Mouse (Mus musculus) MEL (cell line): ENCODE measurements around the gene Gpr61. TPM values are rescaled to one million over a fixed set of nuclear protein-coding genes. Genes with fewer than 3 reads are reported as not detected.

Experiments
- DNase-seq: peaks from one replicate; pipeline ENCODE4 v3.0.0; 2011; ENCODE audit warnings: low read depth, low spot score
- H3K27ac ChIP-seq: 2 replicates; pipeline ENCODE4 v1.5.1; 2012; ENCODE audit warnings: low read depth, mild to moderate bottlenecking, control low read depth, low read length, moderate library complexity; ENCODE audit not compliant: control insufficient read depth
- H3K27me3 ChIP-seq, 2 experiments: fragments of 150-350 bp in 1 of 2; sonication (generic) in 1 of 2; 2 replicates each; pipeline ENCODE4 v1.6.1; 2012; ENCODE audit warnings: low read length in 2 of 2, mild to moderate bottlenecking in 2 of 2, improper control_type of control experiment in 1 of 2, moderate library complexity in 1 of 2; ENCODE audit not compliant: insufficient read depth in 2 of 2, control insufficient read depth in 1 of 2
- H3K36me3 ChIP-seq, 2 experiments: 2 replicates each; pipeline ENCODE4 v1.6.1; 2012 to 2014; ENCODE audit warnings: low read length in 2 of 2, improper control_type of control experiment in 1 of 2, inconsistent platforms in 1 of 2, mild to moderate bottlenecking in 1 of 2; ENCODE audit not compliant: insufficient read depth in 2 of 2, control insufficient read depth in 1 of 2
- H3K4me1 ChIP-seq, 2 experiments: fragments of 150-350 bp in 1 of 2; sonication (generic) in 1 of 2; 2 replicates each; pipeline ENCODE4 v1.6.1; 2012; ENCODE audit warnings: low read length in 2 of 2, improper control_type of control experiment in 1 of 2, mild to moderate bottlenecking in 1 of 2; ENCODE audit not compliant: insufficient read depth in 2 of 2, control insufficient read depth in 1 of 2
- H3K4me3 ChIP-seq, 2 experiments: fragments of 150-350 bp in 1 of 2; sonication (generic) in 1 of 2; 2 replicates each; pipeline ENCODE4 v1.5.1; 2012; ENCODE audit warnings: low read depth in 2 of 2, low read length in 2 of 2, mild to moderate bottlenecking in 2 of 2, moderate library complexity in 2 of 2, control low read depth in 1 of 2, improper control_type of control experiment in 1 of 2; ENCODE audit not compliant: control insufficient read depth in 1 of 2, insufficient read depth in 1 of 2
- H3K79me2 ChIP-seq: 2 replicates; pipeline ENCODE4 v1.6.1; 2012; ENCODE audit warnings: mild to moderate bottlenecking, low read length, moderate library complexity; ENCODE audit not compliant: control insufficient read depth, poor library complexity, insufficient read depth
- H3K9ac ChIP-seq: 2 replicates; pipeline ENCODE4 v1.6.1; 2012; ENCODE audit warnings: low read depth, mild to moderate bottlenecking, control low read depth, low read length, moderate library complexity; ENCODE audit not compliant: control insufficient read depth, poor library complexity, severe bottlenecking
- H3K9me3 ChIP-seq: fragments of 150-350 bp; sonication (generic); replicated peaks from 2 replicates; pipeline ENCODE4 v1.6.1; 2012; ENCODE audit warnings: mild to moderate bottlenecking, low read length, improper control_type of control experiment, moderate library complexity; ENCODE audit not compliant: insufficient read depth
- BHLHE40 ChIP-seq: IDR thresholded peaks from 2 replicates; pipeline ENCODE4 v1.6.1; 2012; ENCODE audit warnings: low read depth, mild to moderate bottlenecking, inconsistent platforms, low read length, improper control_type of control experiment, borderline replicate concordance
- CHD2 ChIP-seq: IDR thresholded peaks from 2 replicates; pipeline ENCODE4 v1.6.1; 2011; ENCODE audit warnings: low read length, improper control_type of control experiment
- ELF1 ChIP-seq: IDR thresholded peaks from 2 replicates; pipeline ENCODE4 v1.6.1; 2014; ENCODE audit warnings: low read depth, mild to moderate bottlenecking, inconsistent platforms, low read length, improper control_type of control experiment, moderate library complexity
- EP300 ChIP-seq, 2 experiments: IDR thresholded peaks; 2 replicates each; pipeline ENCODE4 v1.6.1; 2011; ENCODE audit warnings: improper control_type of control experiment in 2 of 2, low read length in 2 of 2, low read depth in 1 of 2, mild to moderate bottlenecking in 1 of 2
- ETS1 ChIP-seq: IDR thresholded peaks from 2 replicates; pipeline ENCODE4 v1.6.1; 2012; ENCODE audit warnings: low read depth, mild to moderate bottlenecking, inconsistent platforms, low read length, improper control_type of control experiment, moderate library complexity
- GABPA ChIP-seq: IDR thresholded peaks from 2 replicates; pipeline ENCODE4 v1.6.1; 2012; ENCODE audit warnings: low read depth, mild to moderate bottlenecking, inconsistent platforms, low read length, improper control_type of control experiment, moderate library complexity
- GATA1 ChIP-seq: IDR thresholded peaks from 2 replicates; pipeline ENCODE4 v1.6.1; 2011; ENCODE audit warnings: low read depth, low read length, improper control_type of control experiment
- MAZ ChIP-seq: IDR thresholded peaks from 2 replicates; pipeline ENCODE4 v1.6.1; 2012; ENCODE audit warnings: low read depth, mild to moderate bottlenecking, inconsistent platforms, low read length, improper control_type of control experiment
- MEF2A ChIP-seq: IDR thresholded peaks from 2 replicates; pipeline ENCODE4 v1.6.1; 2014; ENCODE audit warnings: low read depth, mild to moderate bottlenecking, inconsistent platforms, low read length, improper control_type of control experiment; ENCODE audit not compliant: poor library complexity, insufficient replicate concordance, severe bottlenecking; ENCODE audit errors: extremely low read depth
- MXI1 ChIP-seq: IDR thresholded peaks from 2 replicates; pipeline ENCODE4 v1.6.1; 2011; ENCODE audit warnings: mild to moderate bottlenecking, low read depth, low read length, improper control_type of control experiment
- MYB ChIP-seq: IDR thresholded peaks from 2 replicates; pipeline ENCODE4 v1.6.1; 2011; ENCODE audit warnings: mild to moderate bottlenecking, low read depth, low read length, improper control_type of control experiment
- MYC ChIP-seq: IDR thresholded peaks from 2 replicates; pipeline ENCODE4 v1.6.1; 2011; ENCODE audit warnings: low read depth, mild to moderate bottlenecking, low read length, improper control_type of control experiment, moderate library complexity
- NRF1 ChIP-seq: IDR thresholded peaks from 2 replicates; pipeline ENCODE4 v1.6.1; 2014; ENCODE audit warnings: low read depth, mild to moderate bottlenecking, inconsistent platforms, low read length, improper control_type of control experiment, moderate library complexity; ENCODE audit not compliant: poor library complexity, insufficient read depth, severe bottlenecking
- POLR2A ChIP-seq, 2 experiments: IDR thresholded peaks; 2 replicates each; pipeline ENCODE4 v1.6.1; 2011 to 2012; ENCODE audit warnings: low read length in 2 of 2, mild to moderate bottlenecking in 2 of 2, control low read depth in 1 of 2, improper control_type of control experiment in 1 of 2, low read depth in 1 of 2, moderate library complexity in 1 of 2; ENCODE audit not compliant: control insufficient read depth in 1 of 2, insufficient read depth in 1 of 2, poor library complexity in 1 of 2
- RAD21 ChIP-seq: IDR thresholded peaks from 2 replicates; pipeline ENCODE4 v1.6.1; 2011; ENCODE audit warnings: mild to moderate bottlenecking, low read depth, low read length, improper control_type of control experiment
- RCOR1 ChIP-seq: IDR thresholded peaks from 2 replicates; pipeline ENCODE4 v1.6.1; 2012; ENCODE audit warnings: low read depth, mild to moderate bottlenecking, inconsistent platforms, low read length, improper control_type of control experiment
- SIN3A ChIP-seq: IDR thresholded peaks from 2 replicates; pipeline ENCODE4 v1.6.1; 2012; ENCODE audit warnings: low read length, improper control_type of control experiment, inconsistent platforms
- TAL1 ChIP-seq: IDR thresholded peaks from 2 replicates; pipeline ENCODE4 v1.6.1; 2012; ENCODE audit warnings: mild to moderate bottlenecking, inconsistent platforms, low read length, moderate library complexity, mixed read lengths
- USF1 ChIP-seq: IDR thresholded peaks from 2 replicates; pipeline ENCODE4 v1.6.1; 2014; ENCODE audit warnings: low read depth, mild to moderate bottlenecking, inconsistent platforms, low read length, improper control_type of control experiment, moderate library complexity
- ZMIZ1 ChIP-seq: IDR thresholded peaks from 2 replicates; pipeline ENCODE4 v1.6.1; 2012; ENCODE audit warnings: low read depth, mild to moderate bottlenecking, inconsistent platforms, low read length, improper control_type of control experiment, moderate library complexity
- ZNF384 ChIP-seq: IDR thresholded peaks from 2 replicates; pipeline ENCODE4 v1.6.1; 2012; ENCODE audit warnings: low read depth, mild to moderate bottlenecking, inconsistent platforms, low read length, improper control_type of control experiment
- polyA plus RNA-seq, 2 experiments: library from polyadenylated mRNA; stranded (reverse) in 1 of 2; unstranded in 1 of 2; fragments of >175 nt in 1 of 2; fragments of >200 nt in 1 of 2; gene quantifications; 2 replicates each; pipeline versions ENCODE4 v1.2.1 to v1.2.4; 2012; ENCODE audit warnings: low replicate concordance in 2 of 2, low read depth in 1 of 2; ENCODE audit not compliant: insufficient read length in 2 of 2, insufficient read depth in 1 of 2, missing spikeins in 1 of 2
- total RNA-seq: library from RNA; depleted of rRNA; stranded (reverse); fragments of 300-350 nt; gene quantifications from 2 replicates; pipeline ENCODE4 v1.2.3, GENCODE M21; 2012

Gene Gpr61
- total and polyA plus RNA-seq, 3 experiments: 0.04 to 0.07 TPM; not detected in 1

GRCm38 (mm10) chr3:108113591-108114289 lies 40.9 kb downstream of the Gpr61 start:
- peaks cover 4 to 25% of the 10 kb centered on the region in 2 experiments for H3K36me3 ChIP-seq

GRCm38 (mm10) chr3:108112666-108113065 lies 42.0 kb downstream of the Gpr61 start:
- Histone ChIP-seq H3K4me1 (peaks cover 0 to 2% of the 10 kb centered on the region in 2 experiments; a peak in 2 of 4 replicates), H3K27ac (no peak overlapping the region), H3K9me3 (no peaks in the 10 kb centered on the region), H3K9ac (no peak overlapping the region), H3K79me2 (no peaks in the 10 kb centered on the region)
- no peak for DNase-seq
- TF ChIP-seq EP300 (IDR thresholded peaks at IDR 0.05; ENCODE audit: low read depth in 1 of 2, low read length in 2 of 2) (no peak), RCOR1 (no peak), GATA1 (0 out of 2 replicates have a peak, but pooled peaks have one; percentile 13)
- TF ChIP-seq, all 39 proteins: peak for 1
- H3K36me3 ChIP-seq: peaks cover 4 to 28% of the 10 kb centered on the region in 2 experiments
- H3K27me3 ChIP-seq: no peaks in the 10 kb centered on the region
- no peak overlapping the region for H3K4me3 ChIP-seq

More at GRCm38 (mm10) chr3:108113591-108114289, 40.9 kb downstream of the Gpr61 start:
- Histone ChIP-seq H3K79me2 (no peaks in the 10 kb centered on the region), H3K4me1 (peaks cover 0 to 2% of the 10 kb centered on the region in 2 experiments; a peak in 2 of 4 replicates), H3K9ac (no peak overlapping the region), H3K9me3 (no peaks in the 10 kb centered on the region), H3K27me3 (no peaks in the 10 kb centered on the region), H3K4me3 (no peak overlapping the region), H3K27ac (no peak overlapping the region)
- DNase-seq: no peak
- TF ChIP-seq MYB (no peak), ZMIZ1 (no peak), RAD21 (no peak)

GRCm38 (mm10) chr3:108112246-108112645 lies 42.4 kb downstream of the Gpr61 start:
- no peak overlapping the region for H3K27ac ChIP-seq
- H3K9me3 ChIP-seq: no peaks in the 10 kb centered on the region
- peaks cover 4 to 30% of the 10 kb centered on the region in 2 experiments for H3K36me3 ChIP-seq
- no peak for DNase-seq
- H3K9ac ChIP-seq: no peak overlapping the region
- H3K27me3 ChIP-seq: no peaks in the 10 kb centered on the region
- H3K79me2 ChIP-seq: no peaks in the 10 kb centered on the region
- no peak overlapping the region for H3K4me3 ChIP-seq
- TF ChIP-seq ELF1 (no peak), RAD21 (no peak), RCOR1 (no peak), USF1 (no peak), BHLHE40 (no peak), POLR2A (IDR thresholded peaks at IDR 0.05; ENCODE audit: control insufficient read depth in 1 of 2, insufficient read depth in 1 of 2, low read depth in 1 of 2, low read length in 2 of 2, poor library complexity in 1 of 2) (no peak), MEF2A (no peak), MAZ (no peak), TAL1 (no peak), MXI1 (no peak), SIN3A (no peak), EP300 (IDR thresholded peaks at IDR 0.05; ENCODE audit: low read depth in 1 of 2, low read length in 2 of 2) (no peak), GABPA (no peak), CHD2 (no peak), ETS1 (no peak), GATA1 (no peak), NRF1 (no peak), ZNF384 (no peak), MYC (no peak)
- H3K4me1 ChIP-seq: peaks cover 0 to 2% of the 10 kb centered on the region in 2 experiments; a peak in 2 of 4 replicates
